Mouse (Mus musculus) myocyte (in vitro differentiated cells): ENCODE results near the gene Slc6a20a.

ENCODE experiments used
- CEBPB ChIP-seq: IDR thresholded peaks from 2 replicates; pipeline ENCODE4 v1.6.1; 2011; ENCODE audit warnings: mild to moderate bottlenecking, moderate library complexity; ENCODE audit not compliant: poor library complexity, insufficient read depth, severe bottlenecking
- MYOD1 ChIP-seq, 3 experiments: IDR thresholded peaks; one replicate each; pipeline ENCODE4 v1.6.1; 2011; ENCODE audit warnings: control low read depth in 2 of 3, low read depth in 2 of 3, mild to moderate bottlenecking in 2 of 3, moderate library complexity in 1 of 3; ENCODE audit not compliant: insufficient read length in 2 of 3, control insufficient read depth in 1 of 3
- MYOG ChIP-seq, 3 experiments: IDR thresholded peaks; one replicate each; pipeline ENCODE4 v1.6.1; 2011; ENCODE audit warnings: control low read depth in 2 of 3, low read depth in 2 of 3, mild to moderate bottlenecking in 2 of 3; ENCODE audit not compliant: insufficient read length in 2 of 3, control insufficient read depth in 1 of 3, insufficient read depth in 1 of 3
- POLR2A ChIP-seq: IDR thresholded peaks from one replicate; pipeline ENCODE4 v1.6.1; 2011; ENCODE audit warnings: low read depth, mild to moderate bottlenecking, control low read depth, moderate library complexity; ENCODE audit not compliant: insufficient read length
- TCF12 ChIP-seq: IDR thresholded peaks from one replicate; pipeline ENCODE4 v1.6.1; 2011; ENCODE audit warnings: mild to moderate bottlenecking, control low read depth; ENCODE audit not compliant: poor library complexity, insufficient read depth, severe bottlenecking
- USF1 ChIP-seq: IDR thresholded peaks from one replicate; pipeline ENCODE4 v1.6.1; 2011; ENCODE audit warnings: low read depth, mild to moderate bottlenecking, control low read depth, moderate library complexity

DNA sequence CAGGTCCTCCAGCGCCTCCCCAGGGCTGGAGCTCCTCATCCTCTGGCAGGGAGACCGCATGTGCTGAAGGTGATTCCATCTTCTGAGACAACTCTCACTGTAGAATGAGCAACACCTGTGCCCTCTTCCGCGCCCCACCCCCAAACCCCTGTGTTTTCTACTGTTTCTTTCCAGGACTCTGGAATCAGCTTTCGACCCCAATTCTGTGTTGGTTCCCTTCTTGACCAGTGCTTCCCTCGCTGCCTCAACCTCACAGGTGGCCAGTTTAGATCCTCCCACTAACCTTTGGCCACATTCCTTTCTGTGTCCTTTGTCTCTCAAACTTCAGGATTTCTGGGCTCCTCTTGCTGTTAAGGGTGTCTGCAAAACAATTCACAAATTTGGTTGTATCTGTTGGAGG lies 46.4 kb downstream of the Slc6a20a start, which contains the start of gene Slc6a20b:
- no peak for TF ChIP-seq POLR2A
- TF ChIP-seq USF1: no peak
- no peak for TF ChIP-seq TCF12
- TF ChIP-seq MYOD1 (IDR thresholded peaks at IDR 0.05; ENCODE audit: control insufficient read depth in 1 of 3, insufficient read length in 2 of 3, low read depth in 2 of 3): no peak
- no peak for TF ChIP-seq CEBPB
- TF ChIP-seq MYOG (IDR thresholded peaks at IDR 0.05; ENCODE audit: control insufficient read depth in 1 of 3, insufficient read depth in 1 of 3, insufficient read length in 2 of 3, low read depth in 2 of 3): no peak
